Mouse (Mus musculus): ENCODE measurements around the gene Med21. TPM values are rescaled to one million over a fixed set of nuclear protein-coding genes. Genes with fewer than 3 reads are reported as not detected.
A peak's percentile ranks its signal among the peaks of the same experiment; 100 is the strongest.

Med21 gene
- polyA plus RNA-seq, 2 experiments: 44.7 to 65.8 TPM

GRCm38 (mm10) chr6:146612736-146613135 lies 29.6 kb upstream of the Med21 start:
- peaks cover 45 to 49% of the 10 kb centered on the region in 2 experiments for H3K4me1 ChIP-seq (replicated peaks; ENCODE audit: control insufficient read depth in 2 of 2, insufficient read depth in 2 of 2, low read length in 1 of 2)
- no peak for ATAC-seq (ENCODE audit: insufficient read depth)

GRCm38 (mm10) chr6:146613907-146614306 lies 28.4 kb upstream of the Med21 start:
- TF ChIP-seq CTCF (IDR thresholded peaks at IDR 0.05; ENCODE audit: low read depth) (peak; percentile 66), EP300 (IDR thresholded peaks at IDR 0.05; ENCODE audit: low read depth) (no peak)
- Histone ChIP-seq H3K4me1 (replicated peaks; ENCODE audit: control insufficient read depth in 2 of 2, insufficient read depth in 2 of 2, low read length in 1 of 2) (peaks cover 45 to 49% of the 10 kb centered on the region in 2 experiments), H3K27ac (peak overlapping the region; percentile 65), H3K27me3 (ENCODE audit: control insufficient read depth, insufficient read depth, low read length) (no peaks in the 10 kb centered on the region), H3K36me3 (replicated peaks; ENCODE audit: control insufficient read depth, insufficient read depth, low read depth) (peaks cover 61% of the 10 kb centered on the region), H3K9me3 (ENCODE audit: control insufficient read depth, low read length) (no peaks in the 10 kb centered on the region), H3K9ac (replicated peaks) (no peak overlapping the region), H3K4me2 (ENCODE audit: low read depth) (peak overlapping the region; percentile 63), H3K4me3 (ENCODE audit: insufficient read depth in 1 of 2, low read depth in 2 of 2, low read length in 2 of 2) (no peak overlapping the region)
- 79% methylated on average over 5 of the region's 5 CpGs for whole genome bisulfite sequencing (ENCODE audit: insufficient replicate concordance)
- ATAC-seq (ENCODE audit: insufficient read depth) (no peak), DNase-seq (ENCODE audit: low read depth in 3 of 3, low spot score in 3 of 3) (no peak)

More at GRCm38 (mm10) chr6:146612736-146613135, 29.6 kb upstream of the Med21 start:
- H3K9ac ChIP-seq (replicated peaks): no peak overlapping the region
- peaks cover 61% of the 10 kb centered on the region for H3K36me3 ChIP-seq (replicated peaks; ENCODE audit: control insufficient read depth, insufficient read depth, low read depth)
- H3K4me3 ChIP-seq (ENCODE audit: insufficient read depth in 1 of 2, low read depth in 2 of 2, low read length in 2 of 2): no peak overlapping the region
- H3K4me2 ChIP-seq (ENCODE audit: low read depth): no peak overlapping the region
- H3K9me3 ChIP-seq (ENCODE audit: control insufficient read depth, low read length): no peaks in the 10 kb centered on the region
- no peak for DNase-seq (ENCODE audit: low read depth in 3 of 3, low spot score in 3 of 3)
- 86% methylated on average over 5 of the region's 5 CpGs for WGBS (ENCODE audit: insufficient replicate concordance)
- H3K27me3 ChIP-seq (ENCODE audit: control insufficient read depth, insufficient read depth, low read length): no peaks in the 10 kb centered on the region
- TF ChIP-seq EP300 (IDR thresholded peaks at IDR 0.05; ENCODE audit: low read depth) (no peak), CTCF (IDR thresholded peaks at IDR 0.05; ENCODE audit: low read depth) (no peak)
- H3K27ac ChIP-seq: peak overlapping the region; percentile 99

- Histone ChIP-seq H3K4me1 (replicated peaks; ENCODE audit: control insufficient read depth in 2 of 2, insufficient read depth in 2 of 2, low read length in 1 of 2) (peaks cover 45 to 49% of the 10 kb centered on the region in 2 experiments), H3K27ac (peak overlapping the region; percentile 71), H3K9ac (replicated peaks) (peak overlapping the region; percentile 45), H3K4me3 (ENCODE audit: insufficient read depth in 1 of 2, low read depth in 2 of 2, low read length in 2 of 2) (peak overlapping the region in 1 of 2 experiments; percentile 10; a peak in 1 of 4 replicates), H3K27me3 (ENCODE audit: control insufficient read depth, insufficient read depth, low read length) (no peaks in the 10 kb centered on the region), H3K9me3 (ENCODE audit: control insufficient read depth, low read length) (no peaks in the 10 kb centered on the region), H3K36me3 (replicated peaks; ENCODE audit: control insufficient read depth, insufficient read depth, low read depth) (peaks cover 55% of the 10 kb centered on the region), H3K4me2 (ENCODE audit: low read depth) (peak overlapping the region; percentile 63)
- DNase-seq (ENCODE audit: low read depth in 3 of 3, low spot score in 3 of 3): no peak
- ATAC-seq (ENCODE audit: insufficient read depth): peak; percentile 62
- 54% methylated on average over 5 of the region's 5 CpGs for WGBS (ENCODE audit: insufficient replicate concordance)
- TF ChIP-seq CTCF (IDR thresholded peaks at IDR 0.05; ENCODE audit: low read depth) (no peak), EP300 (IDR thresholded peaks at IDR 0.05; ENCODE audit: low read depth) (no peak)
These were observed 27.8 kb upstream of the Med21 start for GRCm38 (mm10) chr6:146614541-146614940.

- DNase-seq (ENCODE audit: low read depth in 3 of 3, low spot score in 3 of 3) (no peak), ATAC-seq (ENCODE audit: insufficient read depth) (no peak)
- no peak for TF ChIP-seq EP300 (IDR thresholded peaks at IDR 0.05; ENCODE audit: low read depth)
- no peak for TF ChIP-seq CTCF (IDR thresholded peaks at IDR 0.05; ENCODE audit: low read depth)
- Histone ChIP-seq H3K36me3 (replicated peaks; ENCODE audit: control insufficient read depth, insufficient read depth, low read depth) (peaks cover 45% of the 10 kb centered on the region), H3K9ac (replicated peaks) (no peak overlapping the region), H3K4me3 (ENCODE audit: insufficient read depth in 1 of 2, low read depth in 2 of 2, low read length in 2 of 2) (no peak overlapping the region), H3K4me1 (replicated peaks; ENCODE audit: control insufficient read depth in 2 of 2, insufficient read depth in 2 of 2, low read length in 1 of 2) (peaks cover 32 to 39% of the 10 kb centered on the region in 2 experiments), H3K4me2 (ENCODE audit: low read depth) (no peak overlapping the region), H3K27me3 (ENCODE audit: control insufficient read depth, insufficient read depth, low read length) (no peaks in the 10 kb centered on the region), H3K9me3 (ENCODE audit: control insufficient read depth, low read length) (no peaks in the 10 kb centered on the region), H3K27ac (no peak overlapping the region; the same call in 1 of the 2 replicates)
- 88% methylated on average over 8 of the region's 8 CpGs for WGBS (ENCODE audit: insufficient replicate concordance)
These were observed 26.5 kb upstream of the Med21 start for GRCm38 (mm10) chr6:146615891-146616290.

GRCm38 (mm10) chr6:146616670-146617069 lies 25.7 kb upstream of the Med21 start:
- no peaks in the 10 kb centered on the region for H3K9me3 ChIP-seq (ENCODE audit: control insufficient read depth, low read length)
- no peaks in the 10 kb centered on the region for H3K27me3 ChIP-seq (ENCODE audit: control insufficient read depth, insufficient read depth, low read length)
- no peak for ATAC-seq (ENCODE audit: insufficient read depth)
- H3K36me3 ChIP-seq (replicated peaks; ENCODE audit: control insufficient read depth, insufficient read depth, low read depth): peaks cover 45% of the 10 kb centered on the region
- H3K27ac ChIP-seq: peak overlapping the region; percentile 23; the same call in 1 of the 2 replicates
- DNase-seq (ENCODE audit: low read depth in 3 of 3, low spot score in 3 of 3): no peak
- H3K4me2 ChIP-seq (ENCODE audit: low read depth): no peak overlapping the region
- H3K9ac ChIP-seq (replicated peaks): no peak overlapping the region
- 87% methylated on average over 2 of the region's 2 CpGs for WGBS (ENCODE audit: insufficient replicate concordance)
- peaks cover 30 to 37% of the 10 kb centered on the region in 2 experiments for H3K4me1 ChIP-seq (replicated peaks; ENCODE audit: control insufficient read depth in 2 of 2, insufficient read depth in 2 of 2, low read length in 1 of 2)
- no peak overlapping the region for H3K4me3 ChIP-seq (ENCODE audit: insufficient read depth in 1 of 2, low read depth in 2 of 2, low read length in 2 of 2)
- TF ChIP-seq CTCF (IDR thresholded peaks at IDR 0.05; ENCODE audit: low read depth): no peak
- no peak for TF ChIP-seq EP300 (IDR thresholded peaks at IDR 0.05; ENCODE audit: low read depth)

Data from liver, embryonic 14.5 days (tissue).